Mouse (Mus musculus): Measurements from ENCODE around the gene Nos3. TPM values are rescaled to one million over a fixed set of nuclear protein-coding genes. Genes with fewer than 3 reads are reported as not detected.

The Nos3 gene
- polyA plus RNA-seq, 1 experiment, result 0.92 TPM

GRCm38 (mm10) chr5:24351701-24352171 lies 12.9 kb upstream of the Nos3 start:
- H3K79me2 ChIP-seq (ENCODE audit: control insufficient read depth, insufficient read depth), result no peaks in the 10 kb centered on the region
- H3K27me3 ChIP-seq (ENCODE audit: control insufficient read depth, insufficient read depth, insufficient read length), result no peaks in the 10 kb centered on the region
- TF ChIP-seq REST (IDR thresholded peaks at IDR 0.05; ENCODE audit: insufficient read depth, insufficient read length) (no peak), MYOD1 (IDR thresholded peaks at IDR 0.05; ENCODE audit: control insufficient read depth in 1 of 3, insufficient read length in 2 of 3, low read depth in 2 of 3) (peak in 1 of 3 experiments; percentile 31)
- H3K4me3 ChIP-seq, result peak overlapping the region; percentile 22
- H3ac ChIP-seq (ENCODE audit: control insufficient read depth, insufficient read length), result peak overlapping the region; percentile 44
- peak overlapping the region; percentile 84 for H3K4me2 ChIP-seq (ENCODE audit: low read depth)
- H3K36me3 ChIP-seq (ENCODE audit: control insufficient read depth, insufficient read depth), result no peaks in the 10 kb centered on the region

GRCm38 (mm10) chr5:24352251-24352859 lies 12.3 kb upstream of the Nos3 start:
- H3K4me2 ChIP-seq (ENCODE audit: low read depth), result peak overlapping the region; percentile 84
- TF ChIP-seq POLR2AphosphoS2 (IDR thresholded peaks at IDR 0.05; ENCODE audit: insufficient read length, low read depth) (peak; percentile 24), MYOD1 (IDR thresholded peaks at IDR 0.05; ENCODE audit: control insufficient read depth in 1 of 3, insufficient read length in 2 of 3, low read depth in 2 of 3) (peak in 2 of 3 experiments; percentile 75 to 85), SRF (IDR thresholded peaks at IDR 0.05; ENCODE audit: control insufficient read depth, insufficient read length, low read depth) (peak; percentile 65), TCF3 (IDR thresholded peaks at IDR 0.05; ENCODE audit: insufficient read length, low read depth) (no peak), MYOG (IDR thresholded peaks at IDR 0.05; ENCODE audit: control insufficient read depth in 1 of 3, insufficient read depth in 1 of 3, insufficient read length in 2 of 3, low read depth in 2 of 3) (peak in 2 of 3 experiments; percentile 84), POLR2A (IDR thresholded peaks at IDR 0.05; ENCODE audit: insufficient read length, low read depth) (peak; percentile 46)
- no peak overlapping the region for H3ac ChIP-seq (ENCODE audit: control insufficient read depth, insufficient read length)
- H3K27me3 ChIP-seq (ENCODE audit: control insufficient read depth, insufficient read depth, insufficient read length), result no peaks in the 10 kb centered on the region
- no peaks in the 10 kb centered on the region for H3K79me2 ChIP-seq (ENCODE audit: control insufficient read depth, insufficient read depth)
- peak overlapping the region; percentile 22 for H3K4me3 ChIP-seq
- H3K36me3 ChIP-seq (ENCODE audit: control insufficient read depth, insufficient read depth), result no peaks in the 10 kb centered on the region

- H3K36me3 ChIP-seq (ENCODE audit: control insufficient read depth, insufficient read depth), result no peaks in the 10 kb centered on the region
- no peak overlapping the region for H3ac ChIP-seq (ENCODE audit: control insufficient read depth, insufficient read length)
- no peak for TF ChIP-seq POLR2AphosphoS2 (IDR thresholded peaks at IDR 0.05; ENCODE audit: insufficient read length, low read depth)
- TF ChIP-seq MAX (IDR thresholded peaks at IDR 0.05; ENCODE audit: low read depth), result no peak
- no peak overlapping the region for H3K4me3 ChIP-seq
- no peaks in the 10 kb centered on the region for H3K27me3 ChIP-seq (ENCODE audit: control insufficient read depth, insufficient read depth, insufficient read length)
- H3K4me2 ChIP-seq (ENCODE audit: low read depth), result no peak overlapping the region
- no peaks in the 10 kb centered on the region for H3K79me2 ChIP-seq (ENCODE audit: control insufficient read depth, insufficient read depth)
These were observed 11.3 kb upstream of the Nos3 start for GRCm38 (mm10) chr5:24353327-24353726.

GRCm38 (mm10) chr5:24356764-24357163 lies 7.8 kb upstream of the Nos3 start:
- no peaks in the 10 kb centered on the region for H3K79me2 ChIP-seq (ENCODE audit: control insufficient read depth, insufficient read depth)
- H3K4me2 ChIP-seq (ENCODE audit: low read depth), result no peak overlapping the region

GRCm38 (mm10) chr5:24357461-24357860 lies 7.1 kb upstream of the Nos3 start:
- no peak overlapping the region for H3K4me3 ChIP-seq
- TF ChIP-seq REST (IDR thresholded peaks at IDR 0.05; ENCODE audit: insufficient read depth, insufficient read length) (peak; percentile 90), POLR2AphosphoS2 (IDR thresholded peaks at IDR 0.05; ENCODE audit: insufficient read length, low read depth) (no peak)
- H3K4me2 ChIP-seq (ENCODE audit: low read depth), result no peak overlapping the region

More at GRCm38 (mm10) chr5:24356764-24357163, 7.8 kb upstream of the Nos3 start:
- TF ChIP-seq POLR2A (IDR thresholded peaks at IDR 0.05; ENCODE audit: insufficient read length, low read depth), result no peak
- TF ChIP-seq POLR2AphosphoS2 (IDR thresholded peaks at IDR 0.05; ENCODE audit: insufficient read length, low read depth), result no peak
- TF ChIP-seq MYOG (IDR thresholded peaks at IDR 0.05; ENCODE audit: control insufficient read depth in 1 of 3, insufficient read depth in 1 of 3, insufficient read length in 2 of 3, low read depth in 2 of 3), result no peak
- no peak for TF ChIP-seq MYOD1 (IDR thresholded peaks at IDR 0.05; ENCODE audit: control insufficient read depth in 1 of 3, insufficient read length in 2 of 3, low read depth in 2 of 3)
- no peak for TF ChIP-seq TCF3 (IDR thresholded peaks at IDR 0.05; ENCODE audit: insufficient read length, low read depth)
- TF ChIP-seq USF1 (IDR thresholded peaks at IDR 0.05; ENCODE audit: low read depth), result no peak
- no peak for TF ChIP-seq SRF (IDR thresholded peaks at IDR 0.05; ENCODE audit: control insufficient read depth, insufficient read length, low read depth)
- TF ChIP-seq TCF12 (IDR thresholded peaks at IDR 0.05; ENCODE audit: insufficient read depth, poor library complexity, severe bottlenecking), result no peak
- no peak for TF ChIP-seq REST (IDR thresholded peaks at IDR 0.05; ENCODE audit: insufficient read depth, insufficient read length)
- TF ChIP-seq CEBPB (IDR thresholded peaks at IDR 0.05; ENCODE audit: insufficient read depth, poor library complexity, severe bottlenecking), result no peak
- no peak for TF ChIP-seq MAX (IDR thresholded peaks at IDR 0.05; ENCODE audit: low read depth)
- no peak for TF ChIP-seq E2F4 (IDR thresholded peaks at IDR 0.05; ENCODE audit: insufficient read depth)
- no peak overlapping the region for H3ac ChIP-seq (ENCODE audit: control insufficient read depth, insufficient read length)
- no peaks in the 10 kb centered on the region for H3K36me3 ChIP-seq (ENCODE audit: control insufficient read depth, insufficient read depth)
- no peak overlapping the region for H3K4me3 ChIP-seq
- H3K27me3 ChIP-seq (ENCODE audit: control insufficient read depth, insufficient read depth, insufficient read length), result no peaks in the 10 kb centered on the region

More at GRCm38 (mm10) chr5:24357461-24357860, 7.1 kb upstream of the Nos3 start:
- Histone ChIP-seq H3K27me3 (ENCODE audit: control insufficient read depth, insufficient read depth, insufficient read length) (no peaks in the 10 kb centered on the region), H3K36me3 (ENCODE audit: control insufficient read depth, insufficient read depth) (no peaks in the 10 kb centered on the region), H3ac (ENCODE audit: control insufficient read depth, insufficient read length) (no peak overlapping the region), H3K79me2 (ENCODE audit: control insufficient read depth, insufficient read depth) (no peaks in the 10 kb centered on the region)
